Mouse (Mus musculus) hindbrain, postnatal 0 days (tissue): ENCODE measurements around the gene Mlana. TPM values are rescaled to one million over a fixed set of nuclear protein-coding genes. Genes with fewer than 3 reads are reported as not detected.

Experiments used
- ATAC-seq: fragments of 200-750 bp; cut with Nextera tagmentation; 2 replicates; pipeline ENCODE4 v1.8.0; 2017; ENCODE audit warnings: mild to moderate bottlenecking, moderate TSS enrichment, moderate library complexity
- DNase-seq: peaks from one replicate; pipeline ENCODE4 v3.0.0-alpha.2; 2015; ENCODE audit warnings: low spot score
- H3K27ac ChIP-seq: fragments of 300-500 bp; sonication (generic); 2 replicates; pipeline ENCODE4 v1.5.1; 2014; ENCODE audit warnings: mild to moderate bottlenecking
- H3K27me3 ChIP-seq: fragments of 300-500 bp; sonication (generic); 2 replicates; pipeline ENCODE4 v1.6.1; 2014; ENCODE audit warnings: low read length, mixed read lengths; ENCODE audit not compliant: insufficient read depth
- H3K36me3 ChIP-seq: fragments of 300-500 bp; sonication (generic); 2 replicates; pipeline ENCODE4 v1.6.1; 2014; ENCODE audit warnings: low read length, mixed read lengths; ENCODE audit not compliant: insufficient read depth
- H3K4me1 ChIP-seq: fragments of 300-500 bp; sonication (generic); 2 replicates; pipeline ENCODE4 v1.6.1; 2014; ENCODE audit warnings: antibody characterized with exemption, low read length, mixed read lengths; ENCODE audit not compliant: insufficient read depth
- H3K4me2 ChIP-seq: fragments of 300-500 bp; sonication (generic); 2 replicates; pipeline ENCODE4 v1.6.1; 2014; ENCODE audit warnings: low read depth, mild to moderate bottlenecking, low read length, moderate library complexity, mixed read lengths
- H3K4me3 ChIP-seq: fragments of 300-500 bp; sonication (generic); 2 replicates; pipeline ENCODE4 v1.5.1; 2014; ENCODE audit warnings: low read length
- H3K9ac ChIP-seq: fragments of 300-500 bp; sonication (generic); replicated peaks from 2 replicates; pipeline ENCODE4 v1.6.1; 2014; ENCODE audit warnings: mild to moderate bottlenecking, low read length, moderate library complexity, mixed read lengths
- H3K9me3 ChIP-seq: fragments of 300-500 bp; sonication (generic); 2 replicates; pipeline ENCODE4 v1.6.1; 2016; ENCODE audit warnings: low read length, mixed read lengths
- CTCF ChIP-seq: IDR thresholded peaks from 2 replicates; pipeline ENCODE4 v1.5.1; 2016; ENCODE audit warnings: antibody characterized with exemption, control low read depth, low read depth
- WGBS: fragments of 180-500 bp; shearing (Covaris S2); extraction: QIAGEN DNeasy Blood & Tissue Kit; methylation state at CpG from one replicate; pipeline ENCODE4 v1.1.7; 2014; 5-methylcytosine and 5-hydroxymethylcytosine counted together
- polyA plus RNA-seq: library from polyadenylated mRNA; unstranded; fragments of >200 nt; fragmentation: Nextera tagmentation; extraction: Ambion mirVana; gene quantifications from 2 replicates; pipeline ENCODE4 v1.2.1, GENCODE M21; 2015
- total RNA-seq: library from RNA; depleted of rRNA; stranded (reverse); fragments of >200 nt; gene quantifications from 2 replicates; pipeline ENCODE4 v1.2.3, GENCODE M21; 2014

The Mlana gene
- total and polyA plus RNA-seq, 2 experiments from 2014 or later, result not detected

DNA sequence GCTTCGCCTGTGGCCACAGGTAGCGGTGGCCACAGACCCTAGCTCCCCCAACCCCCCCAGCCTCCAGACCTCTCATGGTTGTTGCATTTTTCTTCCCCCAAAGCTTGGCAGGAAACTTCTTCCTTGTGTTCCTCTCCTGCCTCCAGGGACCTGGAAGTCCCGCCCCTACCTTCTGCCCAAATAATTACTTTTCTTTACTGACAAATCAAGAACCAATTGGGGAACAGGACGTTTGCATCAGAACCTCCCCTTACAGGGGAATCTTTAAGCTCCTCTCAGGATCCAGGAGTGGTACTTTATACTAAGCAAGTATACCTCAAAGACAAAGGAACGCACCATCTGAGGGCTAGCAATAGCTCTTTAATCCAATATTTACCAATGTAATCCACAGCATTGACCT, 32.7 kb upstream of the Mlana start:
- DNase-seq, result no peak
- no peaks in the 10 kb centered on the region for H3K36me3 ChIP-seq
- no peak overlapping the region for H3K4me2 ChIP-seq
- 81% methylated on average over 5 of the region's 5 CpGs for WGBS
- H3K9me3 ChIP-seq, result no peaks in the 10 kb centered on the region
- H3K27me3 ChIP-seq, result no peaks in the 10 kb centered on the region
- no peaks in the 10 kb centered on the region for H3K4me1 ChIP-seq
- no peak for ATAC-seq
- no peak overlapping the region for H3K4me3 ChIP-seq
- no peak for TF ChIP-seq CTCF
- no peak overlapping the region for H3K9ac ChIP-seq
- no peak overlapping the region for H3K27ac ChIP-seq

DNA sequence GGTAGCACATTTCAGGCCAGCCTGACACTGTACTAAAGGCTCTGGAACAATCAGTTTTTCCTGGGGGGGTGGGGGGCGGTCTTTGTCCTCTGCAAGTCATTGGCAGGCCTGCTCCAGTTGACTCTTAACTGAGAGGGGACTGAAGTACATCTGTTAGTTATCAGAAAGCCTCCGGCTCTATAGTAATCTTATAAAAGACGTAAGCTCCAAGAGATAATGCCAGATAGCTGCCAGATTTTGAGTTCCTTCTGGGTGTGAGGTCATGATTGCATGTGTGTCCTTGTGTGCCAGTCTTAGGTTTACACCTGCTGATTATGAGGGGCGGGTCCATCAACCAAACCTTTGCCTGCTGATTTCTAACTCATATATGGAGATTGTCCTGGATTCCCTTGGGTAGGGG, 31.5 kb upstream of the Mlana start:
- no peaks in the 10 kb centered on the region for H3K36me3 ChIP-seq
- H3K27me3 ChIP-seq, result no peaks in the 10 kb centered on the region
- H3K4me2 ChIP-seq, result no peak overlapping the region
- H3K4me3 ChIP-seq, result no peak overlapping the region
- no peak overlapping the region for H3K27ac ChIP-seq
- 84% methylated on average over 4 of the region's 4 CpGs for WGBS
- H3K9me3 ChIP-seq, result no peaks in the 10 kb centered on the region
- no peak for ATAC-seq
- DNase-seq, result no peak
- no peak overlapping the region for H3K9ac ChIP-seq
- no peaks in the 10 kb centered on the region for H3K4me1 ChIP-seq
- TF ChIP-seq CTCF, result no peak

DNA sequence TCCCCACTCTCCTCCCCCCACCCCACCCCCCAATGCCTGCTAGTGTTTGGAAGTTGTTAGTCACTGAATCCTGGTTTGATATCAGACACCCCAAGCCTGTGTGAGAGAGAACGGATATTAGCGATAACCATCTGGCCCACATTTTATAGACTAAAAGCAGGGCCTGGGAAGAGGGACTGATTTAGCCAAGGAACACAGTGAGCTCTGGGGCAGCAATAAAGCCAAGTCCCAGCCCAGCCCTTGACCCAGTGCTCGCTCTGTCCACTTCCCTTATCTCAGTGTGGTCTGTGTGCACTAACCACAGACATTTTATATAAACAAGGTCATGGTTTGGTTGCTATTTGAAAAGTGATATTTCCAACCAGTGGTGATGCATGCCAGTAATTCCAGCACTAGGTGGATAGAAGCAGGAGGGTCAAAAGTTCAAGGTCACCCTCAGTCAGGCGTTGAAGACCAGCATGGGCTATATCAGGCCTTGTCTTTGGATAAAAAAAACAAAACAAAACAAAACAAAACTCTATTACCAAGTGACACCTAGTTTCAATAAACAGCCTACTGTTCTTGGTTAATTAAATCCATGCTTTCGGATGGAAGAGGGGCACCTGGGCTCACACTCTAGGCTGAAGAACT, 30.5 kb upstream of the Mlana start:
- H3K36me3 ChIP-seq, result no peaks in the 10 kb centered on the region
- H3K27ac ChIP-seq, result no peak overlapping the region
- H3K4me3 ChIP-seq, result no peak overlapping the region
- no peak for ATAC-seq
- 86% methylated on average over 5 of the region's 5 CpGs for WGBS
- no peak overlapping the region for H3K9ac ChIP-seq
- no peaks in the 10 kb centered on the region for H3K9me3 ChIP-seq
- TF ChIP-seq CTCF, result no peak
- no peak for DNase-seq
- H3K27me3 ChIP-seq, result no peaks in the 10 kb centered on the region
- H3K4me2 ChIP-seq, result no peak overlapping the region
- H3K4me1 ChIP-seq, result no peaks in the 10 kb centered on the region

DNA sequence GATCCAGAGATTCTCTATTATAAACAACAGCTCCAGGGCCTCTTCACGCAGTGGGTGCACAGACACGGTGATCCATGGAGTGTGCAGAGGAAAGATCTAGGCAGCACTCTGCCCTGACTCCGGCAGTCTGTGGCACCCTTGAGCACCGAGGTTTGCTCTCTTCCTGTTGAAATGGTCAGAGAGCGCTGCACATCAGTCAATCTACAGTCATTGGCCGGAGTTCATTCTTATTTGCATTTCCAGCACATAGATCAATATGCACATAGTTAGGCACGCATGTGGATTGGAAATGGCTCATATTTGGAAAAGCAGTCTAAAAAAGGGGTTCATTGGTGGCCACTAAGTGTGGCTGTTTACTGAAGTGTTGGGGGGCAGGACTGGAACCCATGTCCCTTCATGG, 29.5 kb upstream of the Mlana start:
- DNase-seq (no peak), ATAC-seq (no peak)
- H3K4me3 ChIP-seq, result no peak overlapping the region
- H3K9ac ChIP-seq, result no peak overlapping the region
- no peaks in the 10 kb centered on the region for H3K9me3 ChIP-seq
- H3K27me3 ChIP-seq, result no peaks in the 10 kb centered on the region
- no peak overlapping the region for H3K4me2 ChIP-seq
- H3K27ac ChIP-seq, result no peak overlapping the region
- no peak for TF ChIP-seq CTCF
- no peaks in the 10 kb centered on the region for H3K36me3 ChIP-seq
- WGBS, result 92% methylated on average over 7 of the region's 7 CpGs
- H3K4me1 ChIP-seq, result no peaks in the 10 kb centered on the region

DNA sequence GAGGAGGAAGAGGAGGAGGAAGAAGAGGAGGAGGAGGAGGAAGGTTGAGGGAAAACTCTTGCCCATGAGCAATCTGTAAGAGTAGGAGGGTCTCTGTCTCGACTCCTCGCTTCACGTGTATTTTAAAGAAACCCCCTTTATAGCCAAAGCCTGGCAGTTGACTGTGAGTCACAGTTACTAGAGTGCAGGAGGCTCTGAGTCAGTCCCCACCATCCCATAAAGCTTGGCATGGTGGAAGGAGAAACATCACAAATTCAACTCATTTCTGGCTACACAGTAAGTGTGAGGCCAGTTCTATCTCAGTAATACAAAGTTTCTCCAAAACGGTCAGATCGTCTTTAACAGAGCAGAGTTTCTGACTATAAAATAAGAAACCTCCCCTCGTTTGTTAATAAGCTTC, 27.4 kb upstream of the Mlana start:
- ATAC-seq, result no peak
- no peaks in the 10 kb centered on the region for H3K27me3 ChIP-seq
- H3K9ac ChIP-seq, result no peak overlapping the region
- 90% methylated on average over 6 of the region's 6 CpGs for WGBS
- no peaks in the 10 kb centered on the region for H3K4me1 ChIP-seq
- no peak overlapping the region for H3K4me3 ChIP-seq
- no peak overlapping the region for H3K4me2 ChIP-seq
- DNase-seq, result no peak
- H3K36me3 ChIP-seq, result no peaks in the 10 kb centered on the region
- no peak overlapping the region for H3K27ac ChIP-seq
- no peaks in the 10 kb centered on the region for H3K9me3 ChIP-seq
- TF ChIP-seq CTCF, result no peak

DNA sequence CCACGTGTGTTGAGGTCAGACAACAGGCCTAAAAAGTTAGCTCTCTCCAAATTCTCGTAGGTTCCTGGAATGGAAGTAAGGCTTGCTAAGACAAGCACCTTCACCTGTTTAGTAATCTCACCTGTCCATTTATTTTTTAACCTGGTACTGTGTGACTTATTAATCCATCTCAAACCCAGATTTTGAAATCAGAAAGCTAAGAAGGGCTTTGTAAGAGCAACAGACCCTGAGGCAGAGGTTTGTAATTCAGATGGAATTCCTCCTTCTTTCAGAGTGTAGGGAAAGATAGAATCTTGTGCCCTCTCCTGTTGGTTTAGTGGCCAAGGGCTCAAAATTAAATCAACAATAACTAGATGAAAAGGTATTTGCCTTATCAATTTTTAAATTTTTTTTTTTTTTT, 26.5 kb upstream of the Mlana start:
- no peak for DNase-seq
- WGBS, result 86% methylated on average over 2 of the region's 2 CpGs
- Histone ChIP-seq H3K36me3 (no peaks in the 10 kb centered on the region), H3K27ac (no peak overlapping the region), H3K27me3 (no peaks in the 10 kb centered on the region), H3K4me2 (no peak overlapping the region), H3K4me1 (no peaks in the 10 kb centered on the region), H3K9ac (no peak overlapping the region), H3K4me3 (no peak overlapping the region), H3K9me3 (no peaks in the 10 kb centered on the region)
- ATAC-seq, result no peak
- no peak for TF ChIP-seq CTCF

DNA sequence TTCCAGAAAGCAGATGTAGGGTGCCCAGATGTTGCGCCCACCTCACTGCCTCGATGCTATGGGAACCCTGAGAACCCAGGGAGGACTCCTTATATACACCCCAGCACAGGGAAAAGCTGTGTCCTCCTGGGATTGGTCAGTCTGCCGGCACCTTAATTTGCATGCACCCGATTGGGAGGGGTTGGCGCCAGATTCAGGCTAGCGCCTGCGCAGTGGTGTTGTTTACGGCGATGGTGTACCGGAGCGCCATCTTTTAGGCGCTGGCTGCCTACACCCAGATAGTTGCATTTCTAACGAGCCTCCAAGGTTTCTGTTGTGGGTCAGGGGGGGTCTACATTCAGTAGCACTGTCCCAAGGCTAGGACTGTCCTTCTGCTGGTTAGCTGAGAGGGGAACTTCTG, 25.0 kb upstream of the Mlana start:
- Histone ChIP-seq H3K36me3 (no peaks in the 10 kb centered on the region), H3K4me2 (no peak overlapping the region), H3K4me3 (no peak overlapping the region), H3K27me3 (no peaks in the 10 kb centered on the region), H3K27ac (no peak overlapping the region), H3K9ac (no peak overlapping the region), H3K9me3 (no peaks in the 10 kb centered on the region), H3K4me1 (no peaks in the 10 kb centered on the region)
- TF ChIP-seq CTCF, result no peak
- ATAC-seq, result no peak
- DNase-seq, result no peak
- 94% methylated on average over 13 of the region's 13 CpGs for WGBS
